In genomic region chr7:28577826-28578542, GRCm38 (mm10) we compare ENCODE assay signal across 10 mouse cellular contexts. TPM values are rescaled to one million over a fixed set of nuclear protein-coding genes. Genes with fewer than 3 reads are reported as not detected.
DNase-seq lines count a peak whose midpoint lies in the region; ATAC-seq and TF ChIP-seq lines count a peak whose summit lies in the region.
"Had no signal": no experiment of that assay in that cellular context is flagged by ENCODE, and none has a peak within 500 bp of the region (broad histone marks: within the 10 kb centered on the region; RNA-seq: fewer than 3 reads in every experiment).

No protein-coding gene starts in this region.

- no peaks in the 10 kb centered on the region for H3K9me3 ChIP-seq in liver, embryonic 12.5 days (replicated peaks)
- H3K9me3 ChIP-seq in stomach, postnatal 0 days (ENCODE audit: control insufficient read depth, low read length), result no peaks in the 10 kb centered on the region

- no peak for ATAC-seq in liver, embryonic 12.5 days
- peak; percentile 85 for ATAC-seq in stomach, postnatal 0 days (ENCODE audit: low FRiP score, low TSS enrichment)

- H3K36me3 ChIP-seq in liver, embryonic 12.5 days, result peaks cover 21% of the 10 kb centered on the region
- H3K36me3 ChIP-seq in stomach, postnatal 0 days (ENCODE audit: control insufficient read depth, insufficient read depth, low read length), result no peaks in the 10 kb centered on the region

- no peaks in the 10 kb centered on the region for H3K27me3 ChIP-seq in liver, embryonic 12.5 days (replicated peaks)
- H3K27me3 ChIP-seq in stomach, postnatal 0 days (ENCODE audit: control insufficient read depth, insufficient read depth, low read length), result no peaks in the 10 kb centered on the region

- 0 out of 2 replicates have a peak overlapping the region, but pooled peaks have one; percentile 15 for H3K9ac ChIP-seq in liver, embryonic 12.5 days
- peak overlapping the region; percentile 52; the same call in 1 of the 2 replicates for H3K9ac ChIP-seq in stomach, postnatal 0 days (ENCODE audit: low read length)

- H3K4me2 ChIP-seq in liver, embryonic 12.5 days, result no peak overlapping the region
- 0 out of 2 replicates have a peak overlapping the region, but pooled peaks have one; percentile 14 for H3K4me2 ChIP-seq in stomach, postnatal 0 days (replicated peaks; ENCODE audit: low read depth)

- WGBS in liver, embryonic 12.5 days (ENCODE audit: insufficient replicate concordance), result 75% methylated on average over 9 of the region's 9 CpGs
- WGBS in stomach, postnatal 0 days, result 60% methylated on average over 9 of the region's 9 CpGs

- peaks cover 100% of the 10 kb centered on the region for H3K4me1 ChIP-seq in liver, embryonic 12.5 days
- H3K4me1 ChIP-seq in stomach, postnatal 0 days (replicated peaks; ENCODE audit: control insufficient read depth, insufficient read depth), result peaks cover 15% of the 10 kb centered on the region; the same call in 1 of the 2 replicates

- peak; percentile 29 for TF ChIP-seq EP300 in stomach, postnatal 0 days (optimal IDR thresholded peaks at IDR 0.05)

- H3K27ac ChIP-seq in liver, embryonic 12.5 days, result peak overlapping the region; percentile 80
- peak overlapping the region; percentile 94 for H3K27ac ChIP-seq in stomach, postnatal 0 days (replicated peaks)

- TF ChIP-seq CTCF in stomach, postnatal 0 days (IDR thresholded peaks at IDR 0.05; ENCODE audit: low read depth), result no peak

- H3K4me3 ChIP-seq in liver, embryonic 12.5 days, result no peak overlapping the region
- no peak overlapping the region for H3K4me3 ChIP-seq in stomach, postnatal 0 days (ENCODE audit: low read depth, low read length)

- DNase-seq in adrenal gland, adult (ENCODE audit: inconsistent age in 2 of 2, low spot score in 1 of 2), result peak; percentile 64 to 84
- DNase-seq in adrenal gland, postnatal 25 days, result no peak
- DNase-seq in liver, result no peak
- DNase-seq in kidney, postnatal 4 days, result peak; percentile 66 to 77
- peak; percentile 93 for DNase-seq in stomach, postnatal 0 days (ENCODE audit: low spot score)
- DNase-seq in layer of hippocampus, adult 9-10 months (ENCODE audit: low spot score), result no peak
- no peak for DNase-seq in thymus, postnatal 25 days
- DNase-seq: thymus, postnatal 14 days had no signal

RNA-seq across cellular contexts. Expression of gene Samd4b, which starts 20.0 kb away (rescaled TPM):
- 66.6 and 69.4 TPM in 2 replicates for total RNA-seq in adrenal gland, postnatal 25 days (2021)
- polyA plus RNA-seq in liver, embryonic 12.5 days (2016; fragmentation: Nextera tagmentation; extraction: Ambion mirVana), result 10.0 and 12.5 TPM in 2 replicates
- 9.8 and 12.0 TPM in 2 replicates for polyA plus RNA-seq in stomach, postnatal 0 days (2015; fragmentation: Nextera tagmentation; extraction: Ambion mirVana)

RNA-seq across cellular contexts. Expression of gene Pak4, which starts 20.0 kb away (rescaled TPM):
- 32.0 and 35.2 TPM in 2 replicates for total RNA-seq in adrenal gland, postnatal 25 days (2021)
- 24.3 and 24.6 TPM in 2 replicates for polyA plus RNA-seq in liver, embryonic 12.5 days (2016; fragmentation: Nextera tagmentation; extraction: Ambion mirVana)
- 33.9 and 34.1 TPM in 2 replicates for polyA plus RNA-seq in stomach, postnatal 0 days (2015; fragmentation: Nextera tagmentation; extraction: Ambion mirVana)

RNA-seq across cellular contexts. Expression of gene Nccrp1, which starts 30.9 kb away (rescaled TPM):
- total RNA-seq in adrenal gland, postnatal 25 days (2021), result not detected in 2 replicates
- not detected in 2 replicates for polyA plus RNA-seq in liver, embryonic 12.5 days (2016; fragmentation: Nextera tagmentation; extraction: Ambion mirVana)
- polyA plus RNA-seq in stomach, postnatal 0 days (2015; fragmentation: Nextera tagmentation; extraction: Ambion mirVana), result 20.1 and 27.2 TPM in 2 replicates
- polyA plus RNA-seq: heart, postnatal 0 days had no signal

RNA-seq across cellular contexts. Expression of gene Sycn, which starts 37.3 kb away (rescaled TPM):
- not detected in 2 replicates for total RNA-seq in adrenal gland, postnatal 25 days (2021)
- polyA plus RNA-seq in liver, embryonic 12.5 days (2016; fragmentation: Nextera tagmentation; extraction: Ambion mirVana), result not detected in 2 replicates
- polyA plus RNA-seq in stomach, postnatal 0 days (2015; fragmentation: Nextera tagmentation; extraction: Ambion mirVana), result 87.1 and 87.6 TPM in 2 replicates
- polyA plus RNA-seq: heart, postnatal 0 days had no signal

RNA-seq across cellular contexts. Expression of gene Acp7, which starts 53.1 kb away (rescaled TPM):
- total RNA-seq in adrenal gland, postnatal 25 days (2021), result not detected in 2 replicates
- not detected in 2 replicates for polyA plus RNA-seq in liver, embryonic 12.5 days (2016; fragmentation: Nextera tagmentation; extraction: Ambion mirVana)
- polyA plus RNA-seq in stomach, postnatal 0 days (2015; fragmentation: Nextera tagmentation; extraction: Ambion mirVana), result 10.9 and 12.4 TPM in 2 replicates
- polyA plus RNA-seq: heart, postnatal 0 days had no signal

Comparison
In these comparisons a context has a peak if more than half of its experiments do, and no peak if none do; other contexts are left out.
1. DNase-seq: peak in adrenal gland, adult (2 of 2), kidney, postnatal 4 days (2 of 2) and stomach, postnatal 0 days (single experiment); none in adrenal gland, postnatal 25 days (single experiment), liver (single experiment), layer of hippocampus, adult 9-10 months (single experiment) and thymus, postnatal 25 days (single experiment).
2. RNA of gene Nccrp1, which starts 30.9 kb away (polyA plus RNA-seq): 20.1 to 27.2 TPM in stomach, postnatal 0 days; not detected in liver, embryonic 12.5 days; every median in the first group is over 10 times any median in the second.